Mouse (Mus musculus) midbrain, postnatal 0 days (tissue): Measurements from ENCODE around the gene Blzf1. TPM values are rescaled to one million over a fixed set of nuclear protein-coding genes. Genes with fewer than 3 reads are reported as not detected.
A peak's percentile ranks its signal among the peaks of the same experiment; 100 is the strongest.

Experiments
- ATAC-seq: fragments of 200-750 bp; cut with Nextera tagmentation; 2 replicates; pipeline ENCODE4 v1.8.0; 2017; ENCODE audit warnings: moderate number of reproducible peaks, mild to moderate bottlenecking, moderate TSS enrichment, moderate library complexity; ENCODE audit not compliant: low FRiP score
- DNase-seq: peaks from one replicate; pipeline ENCODE4 v3.0.0-alpha.2; 2015; ENCODE audit warnings: low spot score
- H3K27ac ChIP-seq: fragments of 300-500 bp; sonication (generic); 2 replicates; pipeline ENCODE4 v1.5.1; 2014; ENCODE audit warnings: low read depth, mild to moderate bottlenecking, low read length, mixed read lengths
- H3K27me3 ChIP-seq: fragments of 300-500 bp; sonication (generic); 2 replicates; pipeline ENCODE4 v1.6.1; 2014; ENCODE audit warnings: low read length, control low read depth, mixed read lengths; ENCODE audit not compliant: insufficient read depth
- H3K36me3 ChIP-seq: fragments of 300-500 bp; sonication (generic); 2 replicates; pipeline ENCODE4 v1.6.1; 2014; ENCODE audit warnings: low read length, control low read depth, mixed read lengths; ENCODE audit not compliant: insufficient read depth
- H3K4me1 ChIP-seq: fragments of 300-500 bp; sonication (generic); 2 replicates; pipeline ENCODE4 v1.6.1; 2014; ENCODE audit warnings: mild to moderate bottlenecking, control low read depth, antibody characterized with exemption, low read length, mixed read lengths; ENCODE audit not compliant: insufficient read depth
- H3K4me2 ChIP-seq: fragments of 300-500 bp; sonication (generic); 2 replicates; pipeline ENCODE4 v1.6.1; 2014; ENCODE audit warnings: low read depth, mild to moderate bottlenecking, low read length, mixed read lengths; ENCODE audit not compliant: poor library complexity, severe bottlenecking
- H3K4me3 ChIP-seq: fragments of 300-500 bp; sonication (generic); 2 replicates; pipeline ENCODE4 v1.5.1; 2014; ENCODE audit warnings: low read depth, mild to moderate bottlenecking, low read length, moderate library complexity
- H3K9ac ChIP-seq: fragments of 300-500 bp; sonication (generic); replicated peaks from 2 replicates; pipeline ENCODE4 v1.6.1; 2014; ENCODE audit warnings: mild to moderate bottlenecking, low read length, moderate library complexity, mixed read lengths; ENCODE audit not compliant: poor library complexity, severe bottlenecking
- H3K9me3 ChIP-seq: fragments of 300-500 bp; sonication (generic); 2 replicates; pipeline ENCODE4 v1.6.1; 2016; ENCODE audit warnings: low read length, control low read depth
- CTCF ChIP-seq: IDR thresholded peaks from 2 replicates; pipeline ENCODE4 v1.5.1; 2016; ENCODE audit warnings: antibody characterized with exemption, mild to moderate bottlenecking
- WGBS: fragments of 180-500 bp; shearing (Covaris S2); extraction: QIAGEN DNeasy Blood & Tissue Kit; methylation state at CpG from one replicate; pipeline ENCODE4 v1.1.7; 2014; 5-methylcytosine and 5-hydroxymethylcytosine counted together
- polyA plus RNA-seq: library from polyadenylated mRNA; unstranded; fragments of >200 nt; fragmentation: Nextera tagmentation; extraction: Ambion mirVana; gene quantifications from 2 replicates; pipeline ENCODE4 v1.2.1, GENCODE M21; 2015
- total RNA-seq: library from RNA; depleted of rRNA; stranded (reverse); fragments of >200 nt; gene quantifications from 2 replicates; pipeline ENCODE4 v1.2.3, GENCODE M21; 2014

Gene Blzf1
- total and polyA plus RNA-seq, 2 experiments from 2014 or later = 16.7 to 22.5 TPM

DNA sequence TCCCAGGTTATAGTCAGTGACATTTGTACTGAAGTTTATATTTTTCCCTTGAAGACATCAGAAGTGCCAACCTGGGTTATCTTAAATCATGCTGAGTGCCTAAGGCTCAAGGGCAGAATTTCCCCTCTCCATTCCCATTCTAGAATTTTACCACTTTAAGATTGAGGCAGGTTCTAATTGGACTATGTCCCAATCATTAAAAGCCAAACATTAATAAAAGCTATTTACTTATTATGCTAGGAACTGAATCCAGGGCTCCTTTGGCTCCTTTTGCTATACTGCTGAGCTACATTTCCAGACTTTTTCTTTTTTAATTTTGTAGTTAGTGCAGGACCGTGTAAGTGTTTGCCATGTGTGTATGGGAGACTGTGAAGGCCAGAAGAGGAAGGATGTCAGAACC is 55.9 kb downstream of the Blzf1 start:
- Histone ChIP-seq H3K9me3 (no peaks in the 10 kb centered on the region), H3K36me3 (peaks cover 2% of the 10 kb centered on the region; the same call in 1 of the 2 replicates), H3K27ac (no peak overlapping the region), H3K4me3 (no peak overlapping the region), H3K27me3 (no peaks in the 10 kb centered on the region), H3K9ac (no peak overlapping the region), H3K4me2 (no peak overlapping the region), H3K4me1 (peaks cover 11% of the 10 kb centered on the region; the same call in 1 of the 2 replicates)
- 79% methylated on average over 1 of the region's 1 CpGs for WGBS
- no peak for DNase-seq
- no peak for TF ChIP-seq CTCF
- ATAC-seq = no peak

DNA sequence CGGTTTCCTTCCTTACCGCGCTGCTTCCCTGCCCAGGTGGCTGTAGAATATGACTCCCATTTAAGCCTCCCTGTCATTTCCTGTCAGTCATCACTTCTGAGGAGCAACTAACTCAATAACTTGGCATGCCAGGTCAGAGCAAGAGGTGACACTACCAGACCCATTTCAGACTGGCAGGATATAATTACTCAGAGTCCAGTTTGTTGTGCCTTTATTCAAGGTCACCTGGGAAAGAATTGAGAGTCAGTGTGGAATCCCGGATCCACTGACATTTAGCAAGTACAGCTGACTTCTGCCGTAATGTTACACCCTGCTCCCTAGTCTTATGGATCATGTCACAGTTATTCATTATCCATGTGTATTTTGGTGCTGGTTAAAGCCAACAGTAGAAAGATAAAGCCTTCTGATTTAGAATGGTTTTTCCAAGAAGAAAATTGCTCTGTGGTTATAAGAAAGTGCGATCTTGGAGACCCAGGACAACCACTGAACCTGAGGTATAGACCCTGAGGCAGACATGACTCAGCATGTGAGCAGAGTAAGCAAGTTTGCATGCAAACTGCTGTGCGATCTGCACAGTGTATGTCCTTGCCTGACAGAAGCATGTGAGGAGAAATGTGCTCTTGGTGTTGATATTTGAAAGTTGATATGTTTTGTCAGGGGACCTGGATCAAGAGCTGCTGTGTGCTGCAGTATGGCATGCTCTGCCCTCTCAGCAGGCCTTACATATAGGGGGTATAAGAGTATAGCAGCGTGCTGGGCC is 56.7 kb downstream of the Blzf1 start:
- Histone ChIP-seq H3K9me3 (no peaks in the 10 kb centered on the region), H3K9ac (peak overlapping the region; percentile 3; the same call in 1 of the 2 replicates), H3K4me3 (peak overlapping the region; percentile 4), H3K36me3 (no peaks in the 10 kb centered on the region), H3K27me3 (no peaks in the 10 kb centered on the region), H3K4me1 (peaks cover 11% of the 10 kb centered on the region; the same call in 1 of the 2 replicates), H3K4me2 (peak overlapping the region; percentile 77), H3K27ac (no peak overlapping the region)
- 62% methylated on average over 8 of the region's 8 CpGs for WGBS
- TF ChIP-seq CTCF = no peak
- ATAC-seq = no peak
- DNase-seq = no peak

DNA sequence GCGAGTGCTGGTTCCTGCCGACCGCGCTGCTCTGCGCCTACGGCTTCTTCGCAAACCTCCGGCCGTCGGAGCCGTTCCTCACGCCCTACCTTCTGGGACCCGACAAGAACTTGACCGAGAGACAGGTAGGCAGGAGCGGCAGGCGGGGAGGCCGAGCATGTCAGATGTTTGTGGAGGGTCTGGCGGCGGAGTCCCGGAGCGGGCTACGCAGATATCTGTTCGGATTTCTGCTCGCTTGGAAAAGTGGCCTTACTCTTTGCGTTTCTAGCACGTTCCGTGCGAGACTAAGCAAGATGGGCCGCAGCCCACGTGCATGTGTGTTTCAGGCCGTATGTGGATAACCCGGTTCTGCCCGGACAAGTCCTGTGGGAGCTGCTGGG is 58.0 kb downstream of the Blzf1 start:
- no peaks in the 10 kb centered on the region for H3K36me3 ChIP-seq
- no peak for TF ChIP-seq CTCF
- peak overlapping the region; percentile 66 for H3K4me3 ChIP-seq
- no peaks in the 10 kb centered on the region for H3K27me3 ChIP-seq
- H3K9me3 ChIP-seq = no peaks in the 10 kb centered on the region
- ATAC-seq = peak; percentile 45
- H3K27ac ChIP-seq = peak overlapping the region; percentile 75; the same call in 1 of the 2 replicates
- WGBS = 0% methylated on average over 33 of the region's 33 CpGs
- H3K9ac ChIP-seq = peak overlapping the region; percentile 75
- peak; percentile 41 for DNase-seq
- H3K4me1 ChIP-seq = peaks cover 11% of the 10 kb centered on the region; the same call in 1 of the 2 replicates
- H3K4me2 ChIP-seq = peak overlapping the region; percentile 77

DNA sequence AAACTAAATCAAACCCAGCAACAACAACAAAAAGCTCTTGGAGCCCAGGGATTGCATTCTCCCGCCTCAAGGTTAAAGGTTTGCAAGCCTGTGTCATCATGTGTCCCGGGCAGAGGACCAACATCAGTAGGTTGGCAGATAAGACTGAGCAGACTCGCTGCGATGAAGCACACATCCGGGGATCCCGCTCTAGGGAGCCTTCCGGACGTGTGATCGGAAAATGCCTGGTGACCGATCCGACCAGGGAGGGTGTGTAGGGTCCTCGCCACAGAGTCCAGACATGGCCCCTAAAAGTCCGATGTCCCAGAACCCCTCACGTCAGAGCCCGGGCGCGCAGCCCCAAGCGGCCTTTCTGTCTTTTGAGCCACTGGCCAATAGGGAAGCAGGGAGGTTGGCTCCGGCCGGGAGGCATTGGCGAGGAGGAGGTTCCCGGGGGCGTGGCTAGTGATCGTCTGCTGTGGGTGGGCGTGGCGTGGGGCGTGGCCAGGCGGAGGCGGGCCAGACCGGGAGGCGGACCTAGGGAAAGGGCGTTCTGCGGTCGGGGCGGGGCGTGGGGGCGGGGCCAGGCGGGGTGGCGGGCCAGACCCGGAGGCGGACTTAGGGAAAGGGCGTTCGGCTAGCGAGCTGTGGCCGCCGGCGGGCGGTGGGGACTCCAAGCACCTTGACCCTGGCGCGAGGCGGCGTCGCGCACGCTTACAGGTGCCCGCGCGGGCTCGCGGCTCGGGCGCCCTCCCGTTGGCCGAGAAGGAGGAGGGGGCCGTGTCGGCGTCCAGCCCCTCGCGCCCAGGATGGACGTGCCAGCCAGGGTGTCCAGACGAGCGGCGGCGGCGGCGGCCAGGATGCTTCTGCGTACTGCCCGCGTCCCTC is 58.6 kb downstream of the Blzf1 start, which contains the start of gene Slc19a2:
TSS of gene Slc19a2 (plus strand) at position 582 of the 867 bp plus-strand sequence.
- H3K27me3 ChIP-seq = no peaks in the 10 kb centered on the region
- peak within 1 kb of the TSS; percentile 66 for H3K4me3 ChIP-seq
- H3K4me2 ChIP-seq = peak within 1 kb of the TSS; percentile 77
- under 1% methylated on average over 63 of the region's 79 CpGs for WGBS
- no peak; the same call in 1 of the 2 replicates for TF ChIP-seq CTCF
- H3K9ac ChIP-seq = peak within 1 kb of the TSS; percentile 75
- DNase-seq (peak; percentile 97), ATAC-seq (peak; percentile 95)
- peak within 1 kb of the TSS; percentile 75 for H3K27ac ChIP-seq
- peaks cover 11% of the 10 kb centered on the region; the same call in 1 of the 2 replicates for H3K4me1 ChIP-seq
- H3K9me3 ChIP-seq = no peaks in the 10 kb centered on the region
- H3K36me3 ChIP-seq = no peaks in the 10 kb centered on the region

DNA sequence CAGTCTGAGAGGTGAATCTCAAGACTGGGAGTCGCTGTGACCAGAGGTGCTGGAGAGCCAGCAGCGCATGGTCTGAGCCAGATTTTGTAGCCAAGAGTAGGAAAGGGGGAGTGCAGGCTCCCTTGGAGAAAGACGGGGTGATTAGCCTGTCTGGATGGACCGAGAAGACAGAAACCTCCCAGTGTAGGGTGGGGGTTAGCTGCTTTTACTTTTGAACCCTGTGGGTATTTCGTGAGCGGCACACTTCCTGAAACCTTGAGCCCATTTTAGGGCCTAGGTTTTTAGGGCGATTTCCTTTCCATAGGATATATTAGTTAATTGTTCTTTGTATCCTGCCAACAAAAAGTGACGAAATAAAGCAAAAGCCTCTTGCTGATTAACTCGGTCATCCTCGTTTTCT is 59.3 kb downstream of the Blzf1 start:
- Histone ChIP-seq H3K4me1 (peaks cover 11% of the 10 kb centered on the region; the same call in 1 of the 2 replicates), H3K4me3 (peak overlapping the region; percentile 66), H3K9ac (peak overlapping the region; percentile 75; the same call in 1 of the 2 replicates), H3K9me3 (no peaks in the 10 kb centered on the region), H3K4me2 (peak overlapping the region; percentile 77), H3K27me3 (no peaks in the 10 kb centered on the region), H3K27ac (peak overlapping the region; percentile 75), H3K36me3 (no peaks in the 10 kb centered on the region)
- ATAC-seq (no peak), DNase-seq (peak; percentile 8)
- TF ChIP-seq CTCF = no peak
- 8% methylated on average over 10 of the region's 10 CpGs for WGBS
